Comparison of ENCODE assay signal across 9 mouse cellular contexts in genomic region chr12:56696174-56697010, GRCm38 (mm10). TPM values are rescaled to one million over a fixed set of nuclear protein-coding genes. Genes with fewer than 3 reads are reported as not detected.
DNase-seq lines count a peak whose midpoint lies in the region; ATAC-seq and TF ChIP-seq lines count a peak whose summit lies in the region.
"Had no signal": no experiment of that assay in that cellular context is flagged by ENCODE, and none has a peak within 500 bp of the region (broad histone marks: within the 10 kb centered on the region; RNA-seq: fewer than 3 reads in every experiment).

No protein-coding gene starts in this region.

- no peak for TF ChIP-seq CTCF in Patski (IDR thresholded peaks at IDR 0.05)

- peak overlapping the region; percentile 20; the same call in 1 of the 2 replicates for H3K9ac ChIP-seq in heart, embryonic 12.5 days
- H3K9ac ChIP-seq in hindbrain, embryonic 16.5 days (ENCODE audit: low read depth, low read length): no peak overlapping the region
- no peak overlapping the region for H3K9ac ChIP-seq in midbrain, embryonic 15.5 days

- ATAC-seq in heart, embryonic 12.5 days (ENCODE audit: insufficient number of reproducible peaks, low FRiP score): no peak; the same call in 1 of the 2 replicates
- peak; percentile 10 for ATAC-seq in Patski
- ATAC-seq in hindbrain, embryonic 16.5 days: 0 out of 2 replicates have a peak, but pooled peaks have one; percentile 12
- 0 out of 2 replicates have a peak, but pooled peaks have one; percentile 9 for ATAC-seq in midbrain, embryonic 15.5 days (replicated peaks)

- no peaks in the 10 kb centered on the region for H3K9me3 ChIP-seq in heart, embryonic 12.5 days (replicated peaks)
- H3K9me3 ChIP-seq in hindbrain, embryonic 16.5 days (ENCODE audit: control insufficient read depth, low read length): no peaks in the 10 kb centered on the region
- H3K9me3 ChIP-seq in midbrain, embryonic 15.5 days: no peaks in the 10 kb centered on the region

- POLR2A ChIA-PET in Patski (lab: Charles Lee): interaction anchor here (1.0 to 1.1 kb wide), 2 partner anchors 18 to 214 kb away, joined by 3 to 4 read pairs; no protein-coding TSS in a partner anchor

- intact Hi-C loops in heart, postnatal 36 days (cut with DNase I): no loop called here

- DNase-seq in heart, postnatal 36 days: no peak
- DNase-seq in Patski (ENCODE audit: low read depth, low spot score): no peak
- DNase-seq in cerebellum, adult 11 months: no peak
- DNase-seq in left cerebral cortex, adult 11 months (ENCODE audit: low spot score): no peak
- DNase-seq in right cerebral cortex, postnatal 14 days: no peak

- in situ Hi-C loops in Patski (cut with MboI; ENCODE audit: low pct_unique_long_range_greater_than_20kb): loop anchor here (10.0 kb wide), 1 partner anchor 208 kb away; no protein-coding TSS in a partner anchor

- CTCF ChIA-PET in Patski (lab: Charles Lee): interaction anchor here (1.3 kb wide), 1 partner anchor 289 kb away, joined by 5 read pairs; no protein-coding TSS in a partner anchor

- H3K4me2 ChIP-seq in heart, embryonic 12.5 days: peak overlapping the region; percentile 81
- peak overlapping the region; percentile 52 for H3K4me2 ChIP-seq in hindbrain, embryonic 16.5 days (ENCODE audit: low read length)
- H3K4me2 ChIP-seq in midbrain, embryonic 15.5 days: peak overlapping the region; percentile 12; the same call in 1 of the 2 replicates

- H3K27me3 ChIP-seq in heart, embryonic 12.5 days (replicated peaks): peaks cover 89% of the 10 kb centered on the region
- no peaks in the 10 kb centered on the region for H3K27me3 ChIP-seq in Patski
- peaks cover 74% of the 10 kb centered on the region for H3K27me3 ChIP-seq in hindbrain, embryonic 16.5 days (replicated peaks; ENCODE audit: control insufficient read depth, insufficient read depth, low read length)
- peaks cover 95% of the 10 kb centered on the region for H3K27me3 ChIP-seq in midbrain, embryonic 15.5 days (replicated peaks)
- H3K27me3 ChIP-seq: CH12.LX had no signal

- WGBS in heart, embryonic 12.5 days: under 1% methylated on average over 57 of the region's 57 CpGs
- under 1% methylated on average over 57 of the region's 57 CpGs for WGBS in hindbrain, embryonic 16.5 days
- under 1% methylated on average over 57 of the region's 57 CpGs for WGBS in midbrain, embryonic 15.5 days

- H3K36me3 ChIP-seq in heart, embryonic 12.5 days: no peaks in the 10 kb centered on the region
- H3K36me3 ChIP-seq in hindbrain, embryonic 16.5 days (ENCODE audit: control insufficient read depth, insufficient read depth, low read length): no peaks in the 10 kb centered on the region
- H3K36me3 ChIP-seq in midbrain, embryonic 15.5 days (replicated peaks): no peaks in the 10 kb centered on the region

- H3K4me3 ChIP-seq in heart, embryonic 12.5 days: peak overlapping the region; percentile 50
- H3K4me3 ChIP-seq in hindbrain, embryonic 16.5 days (ENCODE audit: low read length): peak overlapping the region; percentile 9
- no peak overlapping the region; the same call in 1 of the 2 replicates for H3K4me3 ChIP-seq in midbrain, embryonic 15.5 days

- H3K4me1 ChIP-seq in heart, embryonic 12.5 days (replicated peaks): peaks cover 36% of the 10 kb centered on the region
- peaks cover 11% of the 10 kb centered on the region for H3K4me1 ChIP-seq in hindbrain, embryonic 16.5 days (ENCODE audit: control insufficient read depth, insufficient read depth, low read depth, low read length)
- H3K4me1 ChIP-seq in midbrain, embryonic 15.5 days: peaks cover 28% of the 10 kb centered on the region

- no peak overlapping the region for H3K27ac ChIP-seq in heart, embryonic 12.5 days (ENCODE audit: poor library complexity, severe bottlenecking)
- H3K27ac ChIP-seq in hindbrain, embryonic 16.5 days (ENCODE audit: low read depth, low read length): no peak overlapping the region
- H3K27ac ChIP-seq in midbrain, embryonic 15.5 days: no peak overlapping the region

RNA-seq across cellular contexts. Expression of gene Pax9, which starts 4.8 kb away (rescaled TPM):
- 0.06 TPM in 1 of 2 replicates, not detected in the other for polyA plus RNA-seq in heart, embryonic 12.5 days (2016; fragmentation: Nextera tagmentation; extraction: Ambion mirVana)
- total RNA-seq in heart, postnatal 36 days (2021): under 1 TPM; 0.08 to 0.25 TPM
- 7.6 TPM for polyA plus RNA-seq in Patski (2021)
- polyA plus RNA-seq in hindbrain, embryonic 16.5 days (2015; fragmentation: Nextera tagmentation; extraction: Ambion mirVana): 0.04 TPM in 1 of 2 replicates, not detected in the other
- not detected in 2 replicates for polyA plus RNA-seq in midbrain, embryonic 15.5 days (2015; fragmentation: Nextera tagmentation; extraction: Ambion mirVana)
- total RNA-seq: CH12.LX had no signal

Comparison
In these comparisons a context has a peak if more than half of its experiments do, and no peak if none do; other contexts are left out.
1. H3K4me2 ChIP-seq: peak in every context shown above with its lines; median percentile 81 in heart, embryonic 12.5 days; 52 in hindbrain, embryonic 16.5 days; 12 in midbrain, embryonic 15.5 days.